Mouse (Mus musculus): ENCODE measurements around the gene Ncs1. TPM values are rescaled to one million over a fixed set of nuclear protein-coding genes. Genes with fewer than 3 reads are reported as not detected.

Ncs1 gene
- polyA plus RNA-seq, 1 experiment = 2.5 TPM

GRCm38 (mm10) chr2:31282880-31283279, 37.3 kb downstream of the Ncs1 start:
- WGBS = 94% methylated on average over 12 of the region's 12 CpGs

DNA sequence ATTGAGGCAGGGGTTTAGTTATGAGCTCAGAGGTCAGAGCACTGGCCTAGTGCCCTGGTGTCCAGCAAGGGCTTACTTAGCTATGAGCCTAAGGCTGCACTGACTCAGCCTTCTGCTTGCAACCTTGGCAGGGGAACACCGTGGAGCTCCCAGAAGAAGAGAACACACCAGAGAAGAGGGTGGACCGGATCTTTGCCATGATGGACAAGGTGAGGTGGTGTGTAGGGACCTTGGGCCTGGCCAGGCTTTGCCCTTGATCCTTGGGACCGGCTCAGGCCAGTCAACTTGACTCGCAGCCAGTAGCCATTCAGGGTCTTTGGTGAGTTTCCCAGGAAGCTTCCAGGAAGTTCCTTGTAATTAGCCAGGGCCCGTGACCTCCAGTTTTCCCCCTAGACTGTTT, 38.9 kb downstream of the Ncs1 start:
- WGBS = 81% methylated on average over 5 of the region's 5 CpGs
- no peak for DNase-seq
- TF ChIP-seq CTCF (IDR thresholded peaks at IDR 0.05; ENCODE audit: insufficient read depth, low read length) (no peak), POLR2A (IDR thresholded peaks at IDR 0.05; ENCODE audit: borderline replicate concordance, extremely low read depth, low read depth, low read length) (no peak)
- no peak overlapping the region for H3K4me3 ChIP-seq (replicated peaks; ENCODE audit: extremely low read depth, low read depth, low read length)
- H3K4me1 ChIP-seq (ENCODE audit: control insufficient read depth, insufficient read depth, low read length) = no peaks in the 10 kb centered on the region

More at GRCm38 (mm10) chr2:31282880-31283279, 37.3 kb downstream of the Ncs1 start:
- DNase-seq = no peak
- no peak for TF ChIP-seq CTCF (IDR thresholded peaks at IDR 0.05; ENCODE audit: insufficient read depth, low read length)
- no peak for TF ChIP-seq POLR2A (IDR thresholded peaks at IDR 0.05; ENCODE audit: borderline replicate concordance, extremely low read depth, low read depth, low read length)
- H3K4me1 ChIP-seq (ENCODE audit: control insufficient read depth, insufficient read depth, low read length) = no peaks in the 10 kb centered on the region
- no peak overlapping the region for H3K4me3 ChIP-seq (replicated peaks; ENCODE audit: extremely low read depth, low read depth, low read length)

- DNase-seq = peak; percentile 46
- 10% methylated on average over 6 of the region's 6 CpGs for WGBS
- no peak overlapping the region for H3K4me3 ChIP-seq (replicated peaks; ENCODE audit: extremely low read depth, low read depth, low read length)
Observed at GRCm38 (mm10) chr2:31291421-31291820, 45.8 kb downstream of the Ncs1 start.

DNA sequence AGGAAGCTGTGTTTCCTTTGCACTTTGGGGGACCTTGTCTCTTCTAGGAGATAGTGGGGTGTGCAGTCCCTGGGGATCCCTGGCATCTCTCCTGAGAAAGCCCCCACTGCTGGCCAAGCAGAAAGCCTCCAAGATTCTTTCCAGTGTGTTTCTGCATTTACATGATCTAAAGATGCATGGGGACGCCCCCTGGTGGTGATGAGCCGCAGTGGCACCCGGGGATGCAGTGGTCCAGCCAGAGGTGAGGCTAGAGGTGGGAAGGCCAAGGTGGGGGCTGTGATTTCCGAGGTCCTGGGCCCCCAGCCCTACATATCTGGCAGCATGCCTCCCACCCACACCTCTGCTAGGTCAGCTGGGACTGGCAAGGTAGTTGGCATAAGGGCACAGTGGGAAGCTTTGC, 49.4 kb downstream of the Ncs1 start:
- WGBS = under 1% methylated on average over 4 of the region's 4 CpGs
- Histone ChIP-seq H3K4me1 (ENCODE audit: control insufficient read depth, insufficient read depth, low read length) (no peaks in the 10 kb centered on the region), H3K4me3 (replicated peaks; ENCODE audit: extremely low read depth, low read depth, low read length) (no peak overlapping the region)
- DNase-seq = peak; percentile 75
- no peak for TF ChIP-seq POLR2A (IDR thresholded peaks at IDR 0.05; ENCODE audit: borderline replicate concordance, extremely low read depth, low read depth, low read length)
- TF ChIP-seq CTCF (IDR thresholded peaks at IDR 0.05; ENCODE audit: insufficient read depth, low read length) = peak; percentile 76

More at GRCm38 (mm10) chr2:31291421-31291820, 45.8 kb downstream of the Ncs1 start:
- H3K4me1 ChIP-seq (ENCODE audit: control insufficient read depth, insufficient read depth, low read length) = no peaks in the 10 kb centered on the region
- TF ChIP-seq CTCF (IDR thresholded peaks at IDR 0.05; ENCODE audit: insufficient read depth, low read length) = peak; percentile 98
- TF ChIP-seq POLR2A (IDR thresholded peaks at IDR 0.05; ENCODE audit: borderline replicate concordance, extremely low read depth, low read depth, low read length) = no peak

DNA sequence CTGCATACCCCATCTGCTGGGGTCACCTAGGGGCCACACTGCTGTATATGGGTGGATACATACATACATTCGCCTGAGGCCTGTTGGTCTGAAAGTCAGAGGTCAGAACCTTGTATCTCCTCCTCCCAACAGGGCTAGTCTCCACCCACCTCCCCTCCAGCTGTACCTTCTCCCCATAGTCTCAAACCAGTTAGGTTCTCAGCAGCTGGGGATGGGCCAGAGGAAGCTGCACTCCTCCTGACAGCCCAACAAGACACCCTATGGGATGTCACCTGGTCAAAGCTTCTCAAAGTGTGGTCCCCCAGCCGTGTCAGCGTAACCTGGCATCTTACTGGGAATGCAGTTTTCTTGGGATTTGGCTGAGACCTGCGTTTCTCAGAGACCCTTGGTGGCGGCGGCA, 50.8 kb downstream of the Ncs1 start:
- WGBS = 79% methylated on average over 6 of the region's 6 CpGs
- Histone ChIP-seq H3K4me3 (replicated peaks; ENCODE audit: extremely low read depth, low read depth, low read length) (no peak overlapping the region), H3K4me1 (ENCODE audit: control insufficient read depth, insufficient read depth, low read length) (no peaks in the 10 kb centered on the region)
- TF ChIP-seq CTCF (IDR thresholded peaks at IDR 0.05; ENCODE audit: insufficient read depth, low read length) (no peak), POLR2A (IDR thresholded peaks at IDR 0.05; ENCODE audit: borderline replicate concordance, extremely low read depth, low read depth, low read length) (no peak)
- DNase-seq = no peak

DNA sequence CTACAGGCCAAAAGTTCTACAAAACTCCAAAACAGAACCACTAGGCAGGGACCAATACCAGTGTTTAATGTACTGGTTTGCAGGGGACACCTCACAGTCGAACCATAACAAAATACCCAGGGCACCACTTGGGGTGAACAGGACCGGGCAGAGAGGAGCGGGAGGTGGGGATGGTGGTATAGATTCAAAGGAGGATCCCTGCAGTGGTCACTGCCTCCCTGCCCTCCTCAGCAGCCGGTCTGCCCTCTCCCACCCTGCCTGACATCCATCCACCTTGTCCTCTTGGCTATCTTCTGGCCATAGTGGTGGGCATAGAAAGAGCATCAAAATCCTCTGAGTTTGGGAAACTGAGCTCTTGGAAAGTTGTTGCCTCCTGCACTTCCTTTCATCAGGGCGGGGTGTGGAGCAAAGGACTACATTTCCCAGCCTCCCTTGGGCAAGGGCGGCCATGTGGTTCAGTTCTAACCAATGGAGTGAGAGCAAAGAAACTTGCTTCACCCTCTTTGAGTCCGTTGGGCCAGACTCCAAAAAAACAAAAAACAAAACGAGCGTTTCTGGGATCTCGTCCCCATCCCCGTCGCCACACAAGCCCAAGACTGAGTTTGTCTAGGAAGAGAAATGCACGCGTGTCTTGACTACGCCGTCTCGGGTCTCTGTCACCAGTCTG, 52.1 kb downstream of the Ncs1 start:
- no peaks in the 10 kb centered on the region for H3K4me1 ChIP-seq (ENCODE audit: control insufficient read depth, insufficient read depth, low read length)
- 5% methylated on average over 17 of the region's 17 CpGs for WGBS
- TF ChIP-seq CTCF (IDR thresholded peaks at IDR 0.05; ENCODE audit: insufficient read depth, low read length) (no peak), POLR2A (IDR thresholded peaks at IDR 0.05; ENCODE audit: borderline replicate concordance, extremely low read depth, low read depth, low read length) (peak; percentile 18; the same call in 1 of the 2 replicates)
- H3K4me3 ChIP-seq (replicated peaks; ENCODE audit: extremely low read depth, low read depth, low read length) = peak overlapping the region; percentile 57
- DNase-seq = peak; percentile 37

DNA sequence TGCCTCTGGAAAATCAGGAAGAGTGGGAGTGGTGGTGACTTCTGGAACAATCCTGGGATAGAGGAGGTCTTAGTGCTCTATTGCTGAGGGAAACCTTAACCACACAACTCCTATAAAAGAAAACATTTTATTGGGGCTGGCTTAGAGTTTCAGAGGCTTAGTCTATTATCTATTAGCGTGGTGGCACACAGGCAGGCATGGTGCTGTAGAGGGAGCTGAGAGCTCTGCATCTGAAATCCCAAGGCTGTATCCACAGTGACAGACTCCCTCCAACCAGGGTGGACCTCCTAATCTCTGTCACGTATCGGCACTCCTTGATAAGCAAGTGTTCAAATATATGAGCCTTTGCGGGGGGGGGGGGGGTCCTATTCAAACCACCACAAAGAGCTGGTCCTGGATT, 53.2 kb downstream of the Ncs1 start:
- H3K4me1 ChIP-seq (ENCODE audit: control insufficient read depth, insufficient read depth, low read length) = no peaks in the 10 kb centered on the region
- DNase-seq = no peak
- 46% methylated on average over 4 of the region's 4 CpGs for WGBS
- no peak overlapping the region for H3K4me3 ChIP-seq (replicated peaks; ENCODE audit: extremely low read depth, low read depth, low read length)
- no peak for TF ChIP-seq POLR2A (IDR thresholded peaks at IDR 0.05; ENCODE audit: borderline replicate concordance, extremely low read depth, low read depth, low read length)

DNA sequence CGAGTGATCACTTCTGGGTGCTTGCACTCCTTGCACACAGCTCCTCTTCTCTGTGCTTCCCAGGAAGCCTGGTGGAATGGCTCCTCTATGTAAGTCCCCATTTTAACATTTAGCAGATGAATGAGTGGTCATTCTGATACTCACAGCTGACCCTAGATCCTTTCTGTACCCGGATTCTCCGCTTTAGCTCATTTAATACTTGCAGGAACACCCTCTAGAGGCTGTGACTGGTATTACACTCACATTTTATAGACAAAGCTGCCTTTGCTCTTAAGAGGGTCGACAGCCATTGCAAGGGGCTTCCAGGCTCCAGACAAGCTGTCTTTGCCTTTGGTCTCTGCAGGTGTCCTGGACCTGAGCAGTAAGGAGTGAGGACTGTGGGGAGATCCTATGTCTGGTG, 53.6 kb downstream of the Ncs1 start:
- no peak overlapping the region for H3K4me3 ChIP-seq (replicated peaks; ENCODE audit: extremely low read depth, low read depth, low read length)
- 21% methylated on average over 4 of the region's 4 CpGs for WGBS
- no peak for DNase-seq
- TF ChIP-seq CTCF (IDR thresholded peaks at IDR 0.05; ENCODE audit: insufficient read depth, low read length) = no peak
- TF ChIP-seq POLR2A (IDR thresholded peaks at IDR 0.05; ENCODE audit: borderline replicate concordance, extremely low read depth, low read depth, low read length) = no peak
- no peaks in the 10 kb centered on the region for H3K4me1 ChIP-seq (ENCODE audit: control insufficient read depth, insufficient read depth, low read length)

DNA sequence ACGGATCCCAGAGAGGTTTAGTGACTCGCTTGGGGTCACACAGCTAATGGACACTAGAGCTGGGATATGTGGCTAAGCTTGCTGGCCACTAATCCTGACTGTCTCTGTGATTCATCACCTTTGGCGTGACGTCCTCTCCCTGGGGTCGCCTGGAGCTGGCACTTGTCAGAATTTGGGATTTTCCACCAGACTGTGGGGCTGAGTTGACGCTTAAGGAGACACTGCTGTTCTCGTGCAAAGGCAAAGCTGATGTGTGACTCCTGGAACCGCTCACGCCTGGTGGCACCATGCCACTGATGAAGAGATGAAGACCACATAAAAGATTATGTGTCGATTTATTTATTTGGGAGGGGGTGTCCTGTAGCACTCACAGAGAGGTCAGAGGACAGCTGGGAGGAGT, 54.4 kb downstream of the Ncs1 start:
- 64% methylated on average over 10 of the region's 10 CpGs for WGBS
- no peak for DNase-seq
- Histone ChIP-seq H3K4me3 (replicated peaks; ENCODE audit: extremely low read depth, low read depth, low read length) (no peak overlapping the region), H3K4me1 (ENCODE audit: control insufficient read depth, insufficient read depth, low read length) (no peaks in the 10 kb centered on the region)
- TF ChIP-seq CTCF (IDR thresholded peaks at IDR 0.05; ENCODE audit: insufficient read depth, low read length) (no peak), POLR2A (IDR thresholded peaks at IDR 0.05; ENCODE audit: borderline replicate concordance, extremely low read depth, low read depth, low read length) (no peak)

DNA sequence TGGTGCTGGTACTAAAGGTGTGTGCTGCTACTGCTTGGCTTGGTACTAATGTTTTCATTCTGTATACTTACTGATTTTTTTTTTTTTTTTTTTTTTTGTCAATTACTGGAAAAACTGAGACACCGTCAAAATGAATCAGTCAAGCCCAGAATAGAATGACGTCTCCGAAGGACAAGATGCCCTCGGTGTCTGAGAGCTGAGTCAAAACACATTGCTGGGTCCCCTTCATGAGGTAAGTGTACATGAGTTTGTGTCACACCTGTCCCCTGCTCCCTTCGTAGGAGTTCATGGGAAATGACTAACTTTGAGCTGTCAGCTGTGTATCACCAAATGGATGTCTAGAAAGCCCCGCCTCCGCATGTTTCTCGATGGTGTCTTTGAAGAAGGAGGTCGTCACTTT, 57.6 kb downstream of the Ncs1 start:
- TF ChIP-seq POLR2A (IDR thresholded peaks at IDR 0.05; ENCODE audit: borderline replicate concordance, extremely low read depth, low read depth, low read length) = no peak
- TF ChIP-seq CTCF (IDR thresholded peaks at IDR 0.05; ENCODE audit: insufficient read depth, low read length) = no peak
- 67% methylated on average over 9 of the region's 9 CpGs for WGBS
- Histone ChIP-seq H3K4me3 (replicated peaks; ENCODE audit: extremely low read depth, low read depth, low read length) (no peak overlapping the region), H3K4me1 (ENCODE audit: control insufficient read depth, insufficient read depth, low read length) (no peaks in the 10 kb centered on the region)
- no peak for DNase-seq

All from lung, adult 2 months (tissue).